Mouse (Mus musculus): ENCODE results near the gene Trcg1. TPM values are rescaled to one million over a fixed set of nuclear protein-coding genes. Genes with fewer than 3 reads are reported as not detected.
"Not testable (repeated sequence)": the region's sequence is repeated elsewhere in the genome, so short reads cannot be mapped to it uniquely, and the experiment has no call there.

Gene Trcg1
- not detected in 2 replicates for polyA plus RNA-seq (2012; ENCODE audit: insufficient read depth, insufficient read length, low replicate concordance, missing spikeins)

- Histone ChIP-seq H3K4me1 (ENCODE audit: control insufficient read depth, insufficient read depth, low read length) (no peaks in the 10 kb centered on the region), H3K27ac (ENCODE audit: insufficient read depth, low read depth, low read length) (no peak within 1 kb of the TSS), H3K4me3 (ENCODE audit: insufficient read depth, low read depth, low read length) (no peak within 1 kb of the TSS)
- 90% methylated on average over 2 of the region's 2 CpGs for WGBS
- TF ChIP-seq CTCF (IDR thresholded peaks at IDR 0.05; ENCODE audit: insufficient read depth, low read depth, low read length) (no peak), POLR2A (IDR thresholded peaks at IDR 0.05; ENCODE audit: insufficient read depth, low read depth, low read length) (no peak)
These were observed at the start of gene Trcg1 for GRCm38 (mm10) chr9:57236256-57236655. Gene Trcg1 (plus strand): TSS chr9:57236556.

GRCm38 (mm10) chr9:57196708-57197107 is 39.6 kb upstream of the Trcg1 start:
- H3K4me3 ChIP-seq (ENCODE audit: insufficient read depth, low read depth, low read length): no peak overlapping the region
- no peak overlapping the region for H3K27ac ChIP-seq (ENCODE audit: insufficient read depth, low read depth, low read length)
- 73% methylated on average over 3 of the region's 3 CpGs for WGBS
- no peaks in the 10 kb centered on the region for H3K4me1 ChIP-seq (ENCODE audit: control insufficient read depth, insufficient read depth, low read length)
- TF ChIP-seq POLR2A (IDR thresholded peaks at IDR 0.05; ENCODE audit: insufficient read depth, low read depth, low read length) (no peak), CTCF (IDR thresholded peaks at IDR 0.05; ENCODE audit: insufficient read depth, low read depth, low read length) (no peak)

GRCm38 (mm10) chr9:57197414-57197813 is 38.9 kb upstream of the Trcg1 start:
- TF ChIP-seq CTCF (IDR thresholded peaks at IDR 0.05; ENCODE audit: insufficient read depth, low read depth, low read length): no peak
- no peak for TF ChIP-seq POLR2A (IDR thresholded peaks at IDR 0.05; ENCODE audit: insufficient read depth, low read depth, low read length)
- no peaks in the 10 kb centered on the region for H3K4me1 ChIP-seq (ENCODE audit: control insufficient read depth, insufficient read depth, low read length)
- 77% methylated on average over 8 of the region's 8 CpGs for WGBS
- no peak overlapping the region for H3K4me3 ChIP-seq (ENCODE audit: insufficient read depth, low read depth, low read length)
- no peak overlapping the region for H3K27ac ChIP-seq (ENCODE audit: insufficient read depth, low read depth, low read length)

- 80% methylated on average over 7 of the region's 7 CpGs for WGBS
- Histone ChIP-seq H3K4me3 (ENCODE audit: insufficient read depth, low read depth, low read length) (no peak overlapping the region), H3K4me1 (ENCODE audit: control insufficient read depth, insufficient read depth, low read length) (no peaks in the 10 kb centered on the region), H3K27ac (ENCODE audit: insufficient read depth, low read depth, low read length) (no peak overlapping the region)
- no peak for TF ChIP-seq CTCF (IDR thresholded peaks at IDR 0.05; ENCODE audit: insufficient read depth, low read depth, low read length)
- no peak for TF ChIP-seq POLR2A (IDR thresholded peaks at IDR 0.05; ENCODE audit: insufficient read depth, low read depth, low read length)
These were observed 33.4 kb upstream of the Trcg1 start for GRCm38 (mm10) chr9:57202981-57203380.

GRCm38 (mm10) chr9:57203571-57203970 is 32.8 kb upstream of the Trcg1 start:
- H3K4me1 ChIP-seq (ENCODE audit: control insufficient read depth, insufficient read depth, low read length); H3K27ac ChIP-seq (ENCODE audit: insufficient read depth, low read depth, low read length); H3K4me3 ChIP-seq (ENCODE audit: insufficient read depth, low read depth, low read length): not testable (repeated sequence)
- 47% methylated on average over 13 of the region's 13 CpGs for whole genome bisulfite sequencing

GRCm38 (mm10) chr9:57206896-57207295 is 29.5 kb upstream of the Trcg1 start:
- Histone ChIP-seq H3K27ac (ENCODE audit: insufficient read depth, low read depth, low read length) (no peak overlapping the region), H3K4me3 (ENCODE audit: insufficient read depth, low read depth, low read length) (no peak overlapping the region), H3K4me1 (ENCODE audit: control insufficient read depth, insufficient read depth, low read length) (no peaks in the 10 kb centered on the region)
- WGBS: 63% methylated on average over 2 of the region's 2 CpGs
- no peak for TF ChIP-seq POLR2A (IDR thresholded peaks at IDR 0.05; ENCODE audit: insufficient read depth, low read depth, low read length)
- no peak for TF ChIP-seq CTCF (IDR thresholded peaks at IDR 0.05; ENCODE audit: insufficient read depth, low read depth, low read length)

GRCm38 (mm10) chr9:57209316-57209715 is 27.0 kb upstream of the Trcg1 start:
- no peak overlapping the region for H3K27ac ChIP-seq (ENCODE audit: insufficient read depth, low read depth, low read length)
- TF ChIP-seq POLR2A (IDR thresholded peaks at IDR 0.05; ENCODE audit: insufficient read depth, low read depth, low read length) (no peak), CTCF (IDR thresholded peaks at IDR 0.05; ENCODE audit: insufficient read depth, low read depth, low read length) (no peak)
- peaks cover 4% of the 10 kb centered on the region; the same call in 1 of the 2 replicates for H3K4me1 ChIP-seq (ENCODE audit: control insufficient read depth, insufficient read depth, low read length)
- 31% methylated on average over 3 of the region's 3 CpGs for WGBS
- H3K4me3 ChIP-seq (ENCODE audit: insufficient read depth, low read depth, low read length): no peak overlapping the region

- Histone ChIP-seq H3K4me1 (ENCODE audit: control insufficient read depth, insufficient read depth, low read length) (peaks cover 4% of the 10 kb centered on the region; the same call in 1 of the 2 replicates), H3K27ac (ENCODE audit: insufficient read depth, low read depth, low read length) (no peak overlapping the region), H3K4me3 (ENCODE audit: insufficient read depth, low read depth, low read length) (no peak overlapping the region)
- TF ChIP-seq POLR2A (IDR thresholded peaks at IDR 0.05; ENCODE audit: insufficient read depth, low read depth, low read length) (no peak), CTCF (IDR thresholded peaks at IDR 0.05; ENCODE audit: insufficient read depth, low read depth, low read length) (no peak)
- WGBS: 60% methylated on average over 9 of the region's 9 CpGs
These were observed 23.7 kb upstream of the Trcg1 start for GRCm38 (mm10) chr9:57212448-57213222.

- H3K27ac ChIP-seq (ENCODE audit: insufficient read depth, low read depth, low read length): no peak overlapping the region
- 69% methylated on average over 6 of the region's 6 CpGs for WGBS
- no peak overlapping the region for H3K4me3 ChIP-seq (ENCODE audit: insufficient read depth, low read depth, low read length)
- TF ChIP-seq CTCF (IDR thresholded peaks at IDR 0.05; ENCODE audit: insufficient read depth, low read depth, low read length) (no peak), POLR2A (IDR thresholded peaks at IDR 0.05; ENCODE audit: insufficient read depth, low read depth, low read length) (no peak)
- peaks cover 4% of the 10 kb centered on the region; the same call in 1 of the 2 replicates for H3K4me1 ChIP-seq (ENCODE audit: control insufficient read depth, insufficient read depth, low read length)
These were observed 21.9 kb upstream of the Trcg1 start for GRCm38 (mm10) chr9:57214500-57214899.

All from olfactory bulb, adult 2 months (tissue).